Comparison of ENCODE assay signal across 8 mouse cellular contexts in genomic region chr9:55512027-55512543, GRCm38 (mm10). TPM values are rescaled to one million over a fixed set of nuclear protein-coding genes. Genes with fewer than 3 reads are reported as not detected.
DNase-seq lines count a peak whose midpoint lies in the region; ATAC-seq and TF ChIP-seq lines count a peak whose summit lies in the region.

TSS of gene Etfa (minus strand) at chr9:55512243.

- intact Hi-C loops in heart, postnatal 10 days (cut with DNase I): loop anchor here (2.0 kb wide), 1 partner anchor 25 kb away; no protein-coding TSS in a partner anchor

- peak within 1 kb of the TSS; percentile 46; the same call in 1 of the 2 replicates for H3K27ac ChIP-seq in ES-Bruce4 (ENCODE audit: insufficient read depth, low read length)
- peak within 1 kb of the TSS; percentile 72 for H3K27ac ChIP-seq in forebrain, embryonic 13.5 days
- peak within 1 kb of the TSS; percentile 97 for H3K27ac ChIP-seq in liver, postnatal 0 days (ENCODE audit: low read depth)
- H3K27ac ChIP-seq in neural tube, embryonic 14.5 days (ENCODE audit: low read depth, low read length): peak within 1 kb of the TSS; percentile 63

- no peaks in the 10 kb centered on the region for H3K4me1 ChIP-seq in ES-Bruce4 (ENCODE audit: control insufficient read depth, insufficient read depth, low read length)
- H3K4me1 ChIP-seq in forebrain, embryonic 13.5 days: peaks cover 11% of the 10 kb centered on the region
- H3K4me1 ChIP-seq in liver, postnatal 0 days (ENCODE audit: insufficient read depth): peaks cover 19% of the 10 kb centered on the region
- no peaks in the 10 kb centered on the region for H3K4me1 ChIP-seq in neural tube, embryonic 14.5 days (ENCODE audit: control insufficient read depth, insufficient read depth, low read length)

- no peaks in the 10 kb centered on the region for H3K36me3 ChIP-seq in ES-Bruce4 (ENCODE audit: control insufficient read depth, insufficient read depth, low read length, poor library complexity, severe bottlenecking)
- no peaks in the 10 kb centered on the region for H3K36me3 ChIP-seq in forebrain, embryonic 13.5 days (ENCODE audit: poor library complexity, severe bottlenecking)
- no peaks in the 10 kb centered on the region for H3K36me3 ChIP-seq in liver, postnatal 0 days (replicated peaks; ENCODE audit: insufficient read depth, low read length)
- no peaks in the 10 kb centered on the region for H3K36me3 ChIP-seq in neural tube, embryonic 14.5 days (ENCODE audit: control insufficient read depth, insufficient read depth, low read length)

- TF ChIP-seq EP300 in ES-Bruce4 (IDR thresholded peaks at IDR 0.05; ENCODE audit: insufficient read depth, low read depth, low read length): no peak
- peak; percentile 77; the same call in 1 of the 2 replicates for TF ChIP-seq EP300 in liver, postnatal 0 days (IDR thresholded peaks at IDR 0.05; ENCODE audit: low read depth)

- peaks cover 3% of the 10 kb centered on the region; the same call in 1 of the 2 replicates for H3K9me3 ChIP-seq in ES-Bruce4 (replicated peaks; ENCODE audit: control insufficient read depth, insufficient read depth, low read length, poor library complexity, severe bottlenecking)
- H3K9me3 ChIP-seq in forebrain, embryonic 13.5 days (replicated peaks): no peaks in the 10 kb centered on the region
- H3K9me3 ChIP-seq in liver, postnatal 0 days (ENCODE audit: low read length): no peaks in the 10 kb centered on the region
- no peaks in the 10 kb centered on the region for H3K9me3 ChIP-seq in neural tube, embryonic 14.5 days (ENCODE audit: control insufficient read depth, low read length)

- peak; percentile 53 for TF ChIP-seq POLR2A in ES-Bruce4 (IDR thresholded peaks at IDR 0.05; ENCODE audit: insufficient read depth, low read length)

- TF ChIP-seq CTCF in ES-Bruce4 (IDR thresholded peaks at IDR 0.05; ENCODE audit: low read depth, low read length): no peak
- no peak for TF ChIP-seq CTCF in liver, postnatal 0 days (IDR thresholded peaks at IDR 0.05; ENCODE audit: low read depth)

- peak within 1 kb of the TSS; percentile 93 for H3K9ac ChIP-seq in ES-Bruce4 (ENCODE audit: low read depth, poor library complexity, severe bottlenecking)
- peak within 1 kb of the TSS; percentile 88 for H3K9ac ChIP-seq in forebrain, embryonic 13.5 days
- H3K9ac ChIP-seq in liver, postnatal 0 days (replicated peaks): peak within 1 kb of the TSS; percentile 92
- peak within 1 kb of the TSS; percentile 65 for H3K9ac ChIP-seq in neural tube, embryonic 14.5 days (replicated peaks; ENCODE audit: low read depth, low read length)

- H3K4me2 ChIP-seq in forebrain, embryonic 13.5 days: peak within 1 kb of the TSS; percentile 93
- H3K4me2 ChIP-seq in liver, postnatal 0 days (ENCODE audit: low read depth, low read length): peak within 1 kb of the TSS; percentile 82
- H3K4me2 ChIP-seq in neural tube, embryonic 14.5 days (ENCODE audit: low read depth, low read length): peak within 1 kb of the TSS; percentile 79

- peak; percentile 100 for ATAC-seq in cerebellum, adult (ENCODE audit: insufficient number of reproducible peaks, low FRiP score, low TSS enrichment)
- ATAC-seq in forebrain, embryonic 13.5 days: peak; percentile 100
- peak; percentile 96 for ATAC-seq in liver, postnatal 0 days
- ATAC-seq in neural tube, embryonic 14.5 days (ENCODE audit: low read depth): peak; percentile 100

- DNase-seq in heart, postnatal 10 days: peak; percentile 98
- DNase-seq in large intestine, adult 2 months (ENCODE audit: low read depth, low spot score): peak; percentile 95
- DNase-seq in liver, postnatal 0 days: peak; percentile 96
- peak; percentile 95 for DNase-seq in testis, postnatal 10 days (ENCODE audit: low spot score)

- WGBS in forebrain, embryonic 13.5 days: under 1% methylated on average over 43 of the region's 47 CpGs
- under 1% methylated on average over 47 of the region's 47 CpGs for WGBS in large intestine, adult 2 months
- under 1% methylated on average over 47 of the region's 47 CpGs for WGBS in liver, postnatal 0 days (ENCODE audit: insufficient replicate concordance)
- under 1% methylated on average over 47 of the region's 47 CpGs for WGBS in neural tube, embryonic 14.5 days

- H3K4me3 ChIP-seq in ES-Bruce4 (ENCODE audit: low read depth, low read length): peak within 1 kb of the TSS; percentile 81
- H3K4me3 ChIP-seq in forebrain, embryonic 13.5 days: peak within 1 kb of the TSS; percentile 84
- peak within 1 kb of the TSS; percentile 74 for H3K4me3 ChIP-seq in liver, postnatal 0 days (ENCODE audit: low read depth, low read length)
- H3K4me3 ChIP-seq in neural tube, embryonic 14.5 days (ENCODE audit: low read depth, low read length): peak within 1 kb of the TSS; percentile 78

- no peaks in the 10 kb centered on the region for H3K27me3 ChIP-seq in ES-Bruce4 (ENCODE audit: control insufficient read depth, insufficient read depth, low read length, poor library complexity, severe bottlenecking)
- peaks cover 16% of the 10 kb centered on the region for H3K27me3 ChIP-seq in forebrain, embryonic 13.5 days
- H3K27me3 ChIP-seq in liver, postnatal 0 days (ENCODE audit: insufficient read depth, low read length): no peaks in the 10 kb centered on the region
- peaks cover 6% of the 10 kb centered on the region for H3K27me3 ChIP-seq in neural tube, embryonic 14.5 days (ENCODE audit: control insufficient read depth, insufficient read depth, low read length)

RNA-seq across cellular contexts. Expression of gene Etfa, which starts in this region (rescaled TPM):
- polyA plus RNA-seq in ES-Bruce4 (2011; ENCODE audit: insufficient read depth, insufficient read length, low read depth, missing spikeins): 83.0 and 86.6 TPM in 2 replicates
- polyA plus RNA-seq in forebrain, embryonic 13.5 days (2015; fragmentation: Nextera tagmentation; extraction: Ambion mirVana): 119 and 129 TPM in 2 replicates
- total RNA-seq in heart, postnatal 10 days (2021): 100 to 1,000 TPM; 704 to 707 TPM
- 59.7 and 66.5 TPM in 2 replicates for polyA plus RNA-seq in large intestine, adult 2 months (2012; rRNA removed)
- 466 and 477 TPM in 2 replicates for polyA plus RNA-seq in liver, postnatal 0 days (2015; fragmentation: Nextera tagmentation; extraction: Ambion mirVana)
- 83.7 and 103 TPM in 2 replicates for polyA plus RNA-seq in neural tube, embryonic 14.5 days (2014; fragmentation: Nextera tagmentation; extraction: Ambion mirVana)

Comparison
In these comparisons a context has a peak if more than half of its experiments do, and no peak if none do; other contexts are left out.
1. Peak in every context shown above with its lines: DNase-seq, ATAC-seq, H3K4me3 ChIP-seq and H3K27ac ChIP-seq.
2. H3K27ac ChIP-seq: peak in every context shown above with its lines; median percentile 97 in liver, postnatal 0 days; 72 in forebrain, embryonic 13.5 days; 63 in neural tube, embryonic 14.5 days; 46 in ES-Bruce4.